Mouse (Mus musculus) mouse embryonic stem cell (cell line): ENCODE measurements around the gene Zfp804b.
"Not testable (repeated sequence)": the region's sequence is repeated elsewhere in the genome, so short reads cannot be mapped to it uniquely, and the experiment has no call there.

Experiments used
- in situ Hi-C, 2 experiments: fragments of 300-500 bp; cut with MboI; formaldehyde crosslinking; loops; 1 replicate in 1 of 2; 3 replicates in 1 of 2; pipeline ENCODE4 v1.14.3; 2019 to 2020; ENCODE audit warnings: low sequenced_read_pairs in 2 of 2, low pct_unique_long_range_greater_than_20kb in 1 of 2, mixed read lengths in 1 of 2; ENCODE audit not compliant: unreplicated experiment in 1 of 2

The Zfp804b gene

GRCm38 (mm10) chr5:7344145-7345010 lies at the start of gene Zfp804b:
TSS of gene Zfp804b (minus strand) at chr5:7344756.
- in situ Hi-C loops = no loop called here

- in situ Hi-C loops = not testable (repeated sequence)
Measured at GRCm38 (mm10) chr5:7364616-7365015, 20.1 kb upstream of the Zfp804b start.

GRCm38 (mm10) chr5:7345011-7345389 lies 444 bp upstream of the Zfp804b start:
- in situ Hi-C loops = no loop called here

GRCm38 (mm10) chr5:7325594-7325993 lies 19.0 kb downstream of the Zfp804b start:
- in situ Hi-C loops = no loop called here

- in situ Hi-C loops = no loop called here
Measured at GRCm38 (mm10) chr5:7303819-7304218, 40.7 kb downstream of the Zfp804b start, which contains the start of gene Tex47. TSS of gene Tex47 (plus strand) at chr5:7304119.

- in situ Hi-C loops = no loop called here
Measured at GRCm38 (mm10) chr5:7302969-7303368, 41.6 kb downstream of the Zfp804b start.

- in situ Hi-C loops = no loop called here
Measured at GRCm38 (mm10) chr5:7284336-7284735, 60.2 kb downstream of the Zfp804b start.

- in situ Hi-C loops = no loop called here
Measured at GRCm38 (mm10) chr5:7276659-7277455, 67.7 kb downstream of the Zfp804b start.

- in situ Hi-C loops = no loop called here
Measured at GRCm38 (mm10) chr5:7177589-7177988, 167.0 kb downstream of the Zfp804b start.

- in situ Hi-C loops = no loop called here
Measured at GRCm38 (mm10) chr5:7139658-7140057, 204.9 kb downstream of the Zfp804b start.

- in situ Hi-C loops = no loop called here
Measured at GRCm38 (mm10) chr5:7102387-7102786, 242.2 kb downstream of the Zfp804b start.

GRCm38 (mm10) chr5:7073936-7074631 lies 270.5 kb downstream of the Zfp804b start:
- in situ Hi-C loops = no loop called here

GRCm38 (mm10) chr5:7007468-7007867 lies 337.1 kb downstream of the Zfp804b start:
- in situ Hi-C loops = no loop called here

GRCm38 (mm10) chr5:6983993-6984392 lies 360.6 kb downstream of the Zfp804b start:
- in situ Hi-C loops = no loop called here

- in situ Hi-C loops = no loop called here
Measured at GRCm38 (mm10) chr5:6934837-6935236, 409.7 kb downstream of the Zfp804b start.

GRCm38 (mm10) chr5:6911290-6911689 lies 433.3 kb downstream of the Zfp804b start:
- in situ Hi-C loops = no loop called here

- in situ Hi-C loops = no loop called here
Measured at GRCm38 (mm10) chr5:6881396-6881795, 463.2 kb downstream of the Zfp804b start.

GRCm38 (mm10) chr5:6871566-6871965 lies 473.0 kb downstream of the Zfp804b start:
- in situ Hi-C loops = no loop called here

- in situ Hi-C loops = no loop called here
Measured at GRCm38 (mm10) chr5:6870970-6871369, 473.6 kb downstream of the Zfp804b start.
